Mouse (Mus musculus) monocyte, adult 2 months (primary cell): ENCODE measurements around the gene Zic1.

Source experiments
- DNase-seq, 2 experiments: peaks; one replicate each; pipeline ENCODE4 v3.0.0; 2022; ENCODE audit warnings: low spot score in 2 of 2, low read depth in 1 of 2

Gene Zic1

DNA sequence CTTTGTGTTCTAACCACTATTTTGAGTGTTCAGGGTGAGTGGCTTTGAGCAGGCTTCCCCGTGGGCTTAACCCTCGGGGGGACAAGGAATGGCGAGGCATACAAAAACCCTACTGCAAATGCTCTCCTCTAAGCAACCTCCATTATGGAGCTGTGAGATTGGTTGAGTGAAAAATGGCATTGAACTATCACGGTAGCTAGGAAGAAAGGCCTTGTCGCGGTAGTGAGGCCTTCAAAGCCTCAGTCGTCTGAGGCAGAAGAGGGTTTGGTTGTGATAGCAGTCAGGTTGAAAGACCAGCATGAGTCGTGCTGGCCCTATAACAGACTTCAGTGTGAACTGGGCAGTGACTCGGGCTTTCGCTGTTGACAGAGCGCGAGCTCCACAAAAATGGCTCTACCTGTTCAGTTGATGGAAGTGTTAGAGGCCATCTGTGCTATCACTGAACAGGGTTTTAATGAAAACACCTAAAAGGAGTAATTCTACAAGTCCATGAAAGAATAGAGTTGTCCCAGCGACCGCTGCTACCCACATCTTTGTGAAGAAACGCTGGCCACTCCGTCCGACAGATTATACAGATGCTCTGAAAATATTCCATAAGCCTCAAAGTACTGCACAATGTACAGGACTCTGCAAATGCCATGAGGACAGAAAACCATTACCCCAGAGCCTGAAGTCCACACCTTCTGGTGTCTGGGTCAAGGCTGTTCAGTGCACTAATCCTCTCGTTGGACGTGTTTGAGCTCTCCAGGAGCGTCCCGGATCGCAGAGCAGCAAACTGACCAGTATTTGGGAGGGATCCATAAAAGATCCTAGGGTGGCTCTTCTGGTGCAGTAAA is 11.0 kb downstream of the Zic1 start:
- no peak for DNase-seq

DNA sequence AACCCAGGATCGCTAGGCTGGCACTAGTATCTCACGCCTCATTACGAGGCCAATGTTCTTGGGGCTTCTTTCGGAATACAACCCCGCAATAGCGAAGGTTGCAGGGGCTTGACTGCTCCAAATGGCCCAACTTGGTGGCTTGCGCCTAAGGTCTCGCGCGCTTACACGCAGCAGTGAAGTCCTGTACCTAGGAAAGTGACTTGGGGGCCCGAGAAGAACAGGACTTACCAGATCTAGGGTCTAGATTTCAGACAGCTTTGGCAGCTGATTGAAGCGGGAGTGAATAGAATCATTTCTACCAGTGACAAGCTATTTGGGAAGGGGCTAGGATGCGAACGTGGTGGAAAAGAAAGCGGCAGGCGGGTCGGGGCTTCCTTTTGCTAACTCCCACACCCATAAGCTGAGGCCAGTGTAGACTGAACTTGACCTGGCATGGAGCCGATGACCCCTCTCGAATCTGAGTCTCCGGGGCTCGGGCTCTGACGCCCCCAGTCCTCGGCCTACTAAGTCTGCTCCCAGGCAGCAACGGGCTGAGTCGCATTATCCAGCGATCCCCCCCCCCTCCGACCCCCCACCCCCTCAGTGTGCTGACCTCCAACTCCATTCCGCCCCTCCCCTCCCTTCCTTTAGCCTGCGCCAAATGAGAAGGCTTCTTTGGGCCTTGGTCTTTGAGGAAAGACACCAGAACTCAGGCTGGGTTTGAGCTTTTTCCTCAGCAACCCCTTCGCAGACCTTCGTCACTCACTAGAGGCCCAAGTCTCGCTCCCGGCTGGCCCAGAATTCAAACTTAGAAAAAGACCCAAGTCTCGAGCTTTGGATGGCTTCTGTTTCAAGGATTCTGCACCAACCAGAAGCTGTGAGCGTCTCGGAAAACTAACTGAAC is 11.8 kb downstream of the Zic1 start:
- no peak for DNase-seq

DNA sequence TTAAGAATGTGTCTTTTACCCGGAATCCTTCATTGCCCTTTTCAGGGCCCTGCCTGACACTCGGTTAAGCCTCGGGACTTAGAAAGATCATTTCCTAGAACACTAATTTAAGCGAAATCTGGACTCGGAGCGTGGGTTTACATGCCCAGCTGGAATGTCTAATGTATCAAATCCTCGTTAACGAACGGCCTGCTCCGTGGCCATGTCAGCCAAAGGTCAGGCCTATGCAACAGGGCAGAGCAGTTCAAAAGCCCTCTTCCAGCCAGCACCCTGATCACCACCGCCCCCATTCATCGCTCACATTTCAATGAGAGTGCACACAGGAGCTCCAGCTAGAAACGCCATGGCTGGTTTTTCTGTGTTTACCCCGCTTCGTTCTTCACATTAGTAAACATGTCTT is 12.8 kb downstream of the Zic1 start:
- no peak for DNase-seq

DNA sequence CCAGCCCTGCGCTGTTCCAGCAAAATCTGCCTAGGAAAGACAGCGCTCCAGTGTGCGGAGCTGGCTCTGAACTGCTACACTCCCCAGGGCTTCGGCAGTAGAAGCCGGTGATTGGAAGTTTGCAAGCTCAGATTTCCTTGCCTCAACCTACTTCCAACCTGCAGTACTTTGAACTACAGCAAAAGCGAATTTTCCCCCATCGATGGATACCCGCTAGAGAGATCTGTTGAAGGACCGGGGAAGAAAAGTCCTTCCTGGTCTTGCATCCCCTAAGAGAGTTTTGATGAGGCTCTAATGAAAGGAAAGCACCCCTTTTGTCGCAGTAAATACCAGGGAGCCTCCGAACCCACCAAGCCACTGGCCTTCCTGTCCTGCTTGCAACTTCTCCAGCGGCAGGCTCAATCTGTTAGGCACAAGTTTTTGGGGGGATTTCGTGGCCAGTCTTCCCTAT is 13.6 kb downstream of the Zic1 start:
- no peak for DNase-seq

DNA sequence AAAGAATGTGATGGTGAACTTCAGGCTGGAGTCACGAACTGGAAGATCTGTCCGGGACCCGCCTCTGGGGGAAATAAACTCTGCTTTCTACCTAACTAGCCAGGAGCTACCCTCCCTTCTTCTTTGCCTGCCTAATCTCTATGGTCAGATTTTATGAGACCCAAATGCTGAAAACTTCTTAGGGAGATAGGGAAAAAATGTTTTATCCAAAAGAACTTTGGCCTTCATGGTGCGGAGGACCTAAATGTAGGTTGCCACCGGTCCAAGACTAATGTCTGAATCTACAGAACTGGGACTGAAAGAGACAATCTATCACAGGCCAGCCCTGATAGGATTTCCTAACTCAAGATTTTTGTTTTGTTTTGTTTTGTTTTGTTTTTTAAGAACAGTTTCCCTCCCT is 14.2 kb downstream of the Zic1 start:
- no peak for DNase-seq

DNA sequence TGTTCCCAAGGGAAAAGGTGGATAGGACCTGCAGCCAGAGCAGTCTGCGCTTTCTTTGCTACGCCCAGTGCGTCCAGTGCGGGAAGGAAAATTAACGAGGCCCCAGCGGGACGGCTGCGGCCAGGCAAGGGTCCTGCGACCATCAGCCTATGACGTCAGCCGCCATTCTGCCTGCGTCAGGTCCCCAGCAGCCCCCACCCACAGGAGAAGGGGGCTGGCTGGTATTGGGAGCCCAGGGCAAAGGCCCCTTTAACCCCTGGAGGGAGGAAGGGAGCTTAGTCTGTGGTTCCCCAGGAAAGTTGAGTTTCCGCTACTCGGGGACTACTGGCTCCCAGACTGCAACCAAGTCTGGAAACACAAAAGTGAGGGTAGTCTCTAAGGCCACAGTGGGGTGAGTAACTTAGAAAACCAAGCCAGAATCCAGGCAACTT is 14.7 kb downstream of the Zic1 start:
- DNase-seq = no peak

DNA sequence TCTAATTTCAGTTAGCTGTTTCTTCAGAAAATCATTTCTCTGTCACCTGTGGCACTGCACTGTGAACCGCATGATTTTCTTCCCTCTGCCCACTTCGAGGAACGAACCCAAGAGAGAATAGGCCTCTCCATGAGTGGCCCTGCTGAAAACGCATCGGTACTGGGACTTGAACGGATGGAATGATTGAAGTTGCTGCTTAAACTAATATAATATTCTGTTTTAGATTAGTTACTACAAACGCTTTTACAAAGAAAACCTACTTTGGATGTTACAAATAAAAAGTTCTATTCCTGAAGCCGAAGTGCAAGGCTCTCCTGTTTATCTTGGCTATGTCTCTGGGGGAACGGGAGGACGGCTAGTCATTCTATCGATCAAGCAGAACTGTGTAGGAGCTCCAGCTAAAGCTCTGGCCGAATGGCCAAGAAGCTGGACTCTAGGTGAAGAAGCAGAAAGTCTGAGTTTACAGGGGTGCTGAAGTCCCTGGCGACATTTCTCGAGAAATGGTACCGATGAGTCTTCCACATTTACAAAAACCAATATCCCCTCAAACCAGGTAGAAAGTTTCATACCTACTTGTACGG is 15.3 kb downstream of the Zic1 start:
- DNase-seq = no peak

DNA sequence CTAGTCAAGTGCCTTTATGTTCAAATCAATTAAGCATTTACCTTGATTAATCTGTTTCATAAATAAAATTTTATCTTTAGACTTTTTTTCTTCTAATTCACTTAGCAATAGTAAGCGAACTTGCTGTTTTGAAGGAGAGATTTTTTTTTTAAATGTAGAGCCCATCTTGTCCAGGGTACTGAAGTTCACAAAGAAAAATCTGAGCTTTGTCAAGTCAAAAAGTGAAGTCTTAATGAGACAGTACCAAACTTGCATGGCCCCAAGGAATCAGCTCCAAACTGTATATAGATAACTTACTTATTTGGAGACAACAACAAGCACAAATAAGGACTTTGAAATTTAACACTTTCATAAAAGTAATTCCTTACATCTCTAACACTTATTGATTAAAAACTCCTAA is 16.9 kb downstream of the Zic1 start:
- DNase-seq = no peak

DNA sequence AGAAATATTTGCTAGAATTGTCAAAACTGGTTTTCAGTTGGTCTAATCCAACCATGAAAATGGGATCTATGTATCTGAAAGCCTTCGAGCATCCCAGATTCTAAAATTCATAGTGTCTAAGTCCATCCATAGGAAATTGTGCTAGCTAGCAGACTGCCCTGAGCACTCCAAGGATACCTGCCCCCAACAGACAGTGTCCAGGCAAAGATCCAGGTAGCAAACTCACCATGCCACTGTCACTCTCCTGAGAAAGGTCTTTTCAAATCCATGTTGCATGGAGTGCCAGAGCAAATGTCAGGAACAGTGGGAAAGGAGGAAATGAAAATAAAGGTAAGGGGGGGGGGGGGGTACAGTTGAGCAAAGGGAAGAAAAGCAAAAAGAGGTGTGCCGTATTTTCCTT is 18.0 kb downstream of the Zic1 start:
- no peak for DNase-seq
